Mouse (Mus musculus) layer of hippocampus, adult 9-10 months (tissue): ENCODE measurements at regions not wholly inside any gene's neighbourhood (a gene's known extent, or its start where the extent isn't known, plus 50 kb on each side); places are given as distances from the start of the nearest gene placed in this dataset.

Source experiments
- DNase-seq: peaks from one replicate; pipeline ENCODE4 v3.0.0; 2022; ENCODE audit warnings: low spot score

DNA sequence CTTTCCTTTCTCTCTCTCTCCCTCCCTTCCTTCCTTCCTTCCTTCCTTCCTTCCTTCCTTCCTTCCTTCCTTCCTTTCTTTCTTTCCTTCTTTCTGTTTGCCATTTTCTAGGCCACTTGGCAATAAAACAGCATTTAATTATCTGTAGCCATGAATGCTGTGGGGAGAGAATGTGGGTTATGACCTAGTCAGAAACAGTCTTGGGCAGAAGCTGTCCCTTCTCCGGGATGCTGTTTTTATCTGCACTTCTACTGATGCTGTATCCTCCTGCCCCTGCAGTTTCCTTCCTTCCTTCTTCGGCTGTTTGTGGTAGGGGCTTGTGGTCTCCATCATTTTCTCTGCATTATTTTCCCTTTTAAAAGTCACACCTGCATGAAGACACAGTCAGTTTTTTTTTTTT lies 272.3 kb upstream of the Sox2 start:
- no peak for DNase-seq

DNA sequence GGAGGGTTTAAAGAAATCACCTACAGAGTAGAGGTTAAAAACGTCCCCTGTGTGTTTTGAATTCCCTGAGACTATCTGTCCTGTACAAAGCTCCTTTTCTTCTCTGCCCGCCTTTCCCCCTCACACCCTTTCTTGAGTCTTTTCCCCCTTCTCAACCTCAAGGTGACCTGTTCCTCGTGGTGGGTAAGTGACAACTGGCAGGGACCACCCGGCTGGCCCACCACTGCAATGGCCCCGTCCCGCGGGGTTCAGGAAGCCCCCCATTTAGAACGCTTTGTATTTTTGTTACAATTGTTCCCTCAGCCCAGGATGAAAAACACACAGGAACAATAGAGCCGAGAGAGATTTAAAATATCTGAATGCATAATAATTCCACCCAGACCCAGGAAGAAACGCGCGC lies 272.9 kb upstream of the Sox2 start:
- no peak for DNase-seq

DNA sequence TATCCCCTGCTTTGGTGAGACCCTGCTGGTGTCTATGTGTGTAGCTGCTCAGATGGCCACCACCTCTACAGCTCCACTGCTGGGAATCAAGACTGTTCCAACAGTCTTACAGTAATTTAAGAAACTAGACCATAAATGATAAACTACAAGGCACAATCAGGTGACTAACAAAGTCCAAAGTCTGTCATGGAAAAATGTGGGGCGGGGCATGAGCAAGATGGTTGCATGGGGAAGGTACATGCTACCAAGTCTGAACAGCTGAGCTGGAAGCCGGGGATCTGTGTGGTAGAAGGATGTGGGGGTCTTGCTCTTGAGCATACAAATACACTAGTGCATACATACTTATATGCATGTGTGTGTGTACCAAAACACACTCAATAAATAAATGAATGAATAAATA lies 278.8 kb upstream of the Sox2 start:
- DNase-seq, result no peak

DNA sequence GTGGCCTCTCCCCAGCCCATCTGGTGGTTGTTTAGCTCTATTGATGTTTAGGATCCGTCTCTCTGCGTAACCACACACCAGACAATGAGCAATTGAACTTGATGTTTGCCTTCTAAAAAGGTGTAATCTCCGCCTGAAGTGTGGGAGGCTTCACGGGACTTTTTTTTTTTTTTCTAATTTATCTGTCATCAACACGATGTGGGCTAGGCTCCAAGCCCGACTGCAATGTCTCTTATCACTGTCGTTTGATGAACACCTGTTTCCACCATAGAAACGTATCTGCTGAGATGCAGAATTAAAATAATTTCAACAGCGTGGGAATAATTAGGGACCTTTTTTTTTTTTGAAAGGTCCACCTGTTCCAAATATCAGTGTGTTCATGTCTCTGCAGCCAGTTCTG lies 257.0 kb upstream of the Dnajc19 start:
- no peak for DNase-seq

DNA sequence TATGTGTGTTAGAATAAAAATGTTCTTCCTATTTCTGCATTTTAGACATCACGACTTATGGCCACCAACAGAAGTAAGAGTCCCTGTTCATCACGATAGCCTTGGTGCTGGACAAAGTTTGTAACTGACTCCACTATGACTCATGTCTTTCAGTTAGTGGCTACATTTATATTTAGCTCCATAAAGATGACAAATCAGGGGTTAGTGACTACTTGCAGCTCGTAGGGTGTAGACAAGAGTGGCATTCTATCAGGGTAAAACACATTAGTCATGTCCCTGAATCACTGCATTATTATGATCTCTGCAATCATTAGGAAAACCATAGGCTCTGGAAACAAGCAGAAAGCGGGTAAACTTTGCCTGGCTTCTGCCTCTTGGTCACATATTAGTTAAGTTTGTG lies 252.4 kb upstream of the Dnajc19 start:
- DNase-seq, result no peak

DNA sequence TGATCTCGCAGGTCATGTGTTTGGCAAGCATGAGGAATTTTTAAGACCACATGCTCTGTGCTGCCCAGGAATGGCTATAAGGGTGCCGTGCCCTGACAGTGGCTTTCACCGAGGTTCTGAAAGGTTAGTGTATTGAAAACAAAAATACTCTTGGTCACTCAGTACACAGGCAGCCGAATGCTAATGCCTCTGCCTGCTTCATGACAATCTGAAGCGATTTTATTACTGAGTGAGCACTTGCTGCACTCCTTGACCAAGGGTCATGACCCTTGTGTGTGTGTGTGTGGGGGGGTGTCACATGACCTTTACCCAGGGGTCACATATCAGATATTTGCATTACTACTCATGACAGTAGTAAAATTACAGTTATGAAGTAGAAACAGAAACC lies 250.8 kb upstream of the Dnajc19 start:
- DNase-seq, result no peak

DNA sequence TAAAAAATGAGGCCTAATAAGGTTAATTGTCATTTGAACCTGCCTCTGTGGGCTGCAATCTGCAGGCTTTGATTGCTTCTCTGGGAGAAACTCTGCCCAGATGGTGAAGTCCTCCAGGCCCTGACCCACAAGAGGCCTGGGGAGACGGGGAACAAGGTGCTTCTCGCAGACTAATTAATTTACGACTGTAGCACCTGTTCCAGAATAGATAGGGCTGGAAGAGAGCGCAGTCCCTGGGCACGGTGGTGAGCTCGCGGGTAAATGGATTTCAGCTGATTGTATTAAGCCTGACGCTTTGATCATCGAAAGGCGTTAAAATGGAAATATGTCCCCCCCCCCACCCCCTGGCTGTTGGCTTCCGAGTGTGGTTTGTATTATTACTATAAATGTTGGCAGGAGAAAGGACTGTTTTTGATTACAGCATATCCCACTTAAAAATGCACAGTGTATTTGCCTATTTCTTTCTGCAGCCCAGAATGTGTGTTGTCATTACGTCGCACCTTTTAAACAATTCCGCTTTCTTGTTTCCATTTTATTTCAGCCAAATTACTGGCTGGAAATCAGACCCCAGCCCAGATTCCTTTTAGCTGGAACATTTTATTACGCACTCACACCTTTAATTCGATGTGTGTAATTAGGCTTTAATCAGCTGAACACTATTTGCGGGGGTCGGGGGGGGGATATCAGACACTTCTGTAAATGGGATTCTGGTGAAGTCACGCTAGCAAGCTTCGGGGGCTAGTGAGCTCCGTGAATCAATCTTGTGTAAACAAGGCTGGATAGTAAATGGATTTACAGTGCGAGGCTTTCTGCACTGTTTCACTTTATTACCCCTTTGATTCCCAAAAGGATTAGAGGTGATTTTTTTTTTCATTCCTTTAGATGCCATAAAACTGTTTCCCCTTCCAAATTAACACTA lies 250.1 kb upstream of the Dnajc19 start:
- no peak for DNase-seq

DNA sequence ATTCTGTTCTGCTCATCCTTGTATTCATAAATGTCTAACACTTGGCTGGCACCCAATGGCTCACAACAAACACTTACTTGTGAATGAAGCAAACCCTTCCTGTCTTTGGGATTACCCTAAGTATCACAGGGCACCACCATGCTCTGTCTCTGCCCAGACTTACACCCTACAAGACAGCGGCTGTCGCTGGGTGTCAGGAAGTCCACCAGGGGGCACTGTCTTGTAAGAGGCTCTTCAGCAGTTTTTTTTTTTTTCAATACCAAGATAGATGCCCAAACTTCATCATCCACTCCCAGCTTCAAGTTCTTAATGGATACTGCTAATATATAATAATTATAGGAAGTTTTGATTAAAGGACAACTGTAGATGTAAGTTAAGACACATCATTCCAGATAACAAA lies 247.7 kb upstream of the Dnajc19 start:
- DNase-seq, result peak; percentile 38

DNA sequence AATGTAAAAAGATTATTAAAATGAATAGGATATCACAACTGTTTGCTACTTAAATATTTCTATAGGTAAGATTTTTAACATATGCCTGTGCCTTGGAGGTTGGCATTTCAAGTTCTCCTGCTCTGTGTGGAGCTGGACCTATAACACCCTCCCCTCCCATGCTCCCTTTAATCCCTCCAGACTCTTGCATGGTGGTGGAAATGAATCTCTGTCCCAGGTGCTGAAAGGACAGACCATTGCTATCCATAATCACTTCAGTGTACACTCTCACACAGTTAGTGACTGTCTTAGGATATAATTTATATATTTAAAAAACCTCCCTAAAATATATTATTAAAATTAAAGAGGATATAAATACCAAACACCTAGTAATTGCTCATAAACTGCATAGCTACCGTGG lies 244.5 kb upstream of the Dnajc19 start:
- no peak for DNase-seq

DNA sequence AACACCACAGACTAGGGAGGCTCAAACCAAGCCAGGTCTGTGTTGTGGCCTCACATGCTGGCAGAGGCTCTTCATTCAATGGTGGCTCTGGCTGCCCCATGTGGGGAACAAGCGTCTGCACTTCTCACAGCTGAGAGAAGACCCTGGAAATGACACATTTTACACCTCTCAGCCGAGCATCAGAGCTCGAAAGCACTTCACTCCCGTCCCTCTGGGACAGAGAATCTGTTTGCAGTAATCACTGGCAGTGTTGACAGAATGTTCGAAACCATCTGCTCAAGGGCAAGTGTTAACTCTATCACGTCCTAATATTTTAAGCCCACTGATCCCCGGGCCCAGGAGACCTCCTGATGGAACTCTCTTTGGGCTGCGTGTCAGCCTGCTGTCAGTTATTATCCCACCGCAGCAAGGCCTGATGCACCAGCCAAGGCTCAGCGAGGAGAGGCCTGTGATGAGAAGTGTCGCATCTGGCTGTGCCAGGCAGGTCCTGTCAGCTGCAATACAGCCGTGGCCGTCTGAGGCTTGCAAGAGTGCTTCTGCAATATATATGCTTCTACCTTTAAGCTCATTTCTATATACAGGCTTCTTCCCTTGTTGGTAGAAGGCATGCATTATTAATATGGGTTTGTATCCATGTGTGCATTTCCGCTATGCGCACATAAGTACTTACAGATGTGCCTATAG lies 241.5 kb upstream of the Dnajc19 start:
- DNase-seq, result no peak

DNA sequence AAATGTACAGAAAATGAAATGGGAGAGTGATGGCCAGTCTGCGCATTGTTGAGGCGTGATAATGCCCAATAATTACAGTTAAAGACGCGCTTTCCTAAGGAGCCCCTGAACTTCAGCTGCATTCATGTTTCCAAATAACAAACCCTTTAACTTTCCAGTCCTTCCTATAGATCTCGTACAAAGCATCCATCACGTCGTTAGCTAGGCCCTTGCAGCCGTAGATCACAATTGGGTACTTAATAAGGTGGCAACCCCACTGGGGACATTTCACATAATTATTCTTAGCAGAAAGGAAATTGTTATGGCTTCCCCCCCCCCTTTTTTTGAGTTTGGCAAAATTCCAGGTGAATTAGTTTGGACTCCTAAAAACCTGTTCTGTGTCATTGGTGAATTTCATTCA lies 233.7 kb upstream of the Dnajc19 start:
- DNase-seq, result no peak

DNA sequence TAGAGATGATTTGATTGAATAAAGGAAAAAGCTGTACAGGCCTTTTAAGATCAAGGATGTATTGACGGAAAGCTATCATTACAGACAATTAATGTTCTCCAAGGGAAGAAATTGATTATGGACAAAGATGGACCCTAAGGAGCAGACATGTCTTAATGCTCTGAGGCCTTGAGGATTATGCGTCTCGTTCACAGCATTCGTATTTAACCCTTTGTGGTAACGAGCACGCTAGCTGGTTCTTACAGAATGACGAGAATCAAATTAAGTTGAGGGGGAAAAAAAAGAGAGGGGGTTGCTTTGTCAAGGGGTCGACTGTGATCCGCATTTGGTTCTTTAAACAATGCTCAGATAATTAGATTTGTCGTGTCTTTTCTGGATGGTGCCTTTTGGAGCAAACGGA lies 233.3 kb upstream of the Dnajc19 start:
- no peak for DNase-seq

DNA sequence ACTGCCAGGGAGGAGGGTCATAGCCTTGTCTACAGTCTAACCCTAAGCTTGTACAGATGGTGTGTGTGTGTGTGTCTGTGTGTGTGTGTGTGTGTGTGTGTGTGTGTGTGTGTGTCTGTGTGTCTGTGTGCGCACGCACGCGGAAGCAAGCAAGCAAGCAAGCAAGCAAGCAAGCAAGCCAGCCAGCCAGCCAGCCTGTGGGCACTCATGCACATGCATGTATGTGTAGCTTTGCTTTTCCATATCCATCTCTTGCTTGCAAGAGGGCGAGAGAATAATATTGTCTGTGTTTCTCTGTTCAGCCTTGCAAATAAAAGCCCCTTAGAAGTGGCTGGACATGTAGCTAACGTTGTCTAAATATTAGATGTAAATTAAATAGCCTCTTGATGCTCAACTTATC lies 230.8 kb upstream of the Dnajc19 start:
- DNase-seq, result no peak

DNA sequence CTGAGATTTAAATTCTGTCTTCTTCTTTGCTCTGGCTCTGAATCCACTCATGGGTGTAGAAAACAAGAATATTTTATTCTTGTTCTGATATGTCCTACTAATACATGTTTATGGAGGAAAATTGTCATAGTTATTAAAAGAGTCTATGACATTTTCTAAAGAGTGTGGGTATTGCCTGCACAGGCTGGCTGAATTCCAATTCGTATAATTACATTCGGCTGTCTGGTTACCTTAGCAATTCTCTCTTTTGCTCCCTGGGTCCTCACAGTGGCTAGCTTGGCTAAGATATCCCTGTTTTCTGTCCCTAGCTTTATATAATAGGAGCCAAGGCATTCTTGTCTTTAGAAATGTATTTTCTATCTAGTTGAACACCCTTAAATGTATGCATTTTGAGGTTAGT lies 218.5 kb upstream of the Dnajc19 start:
- no peak for DNase-seq

DNA sequence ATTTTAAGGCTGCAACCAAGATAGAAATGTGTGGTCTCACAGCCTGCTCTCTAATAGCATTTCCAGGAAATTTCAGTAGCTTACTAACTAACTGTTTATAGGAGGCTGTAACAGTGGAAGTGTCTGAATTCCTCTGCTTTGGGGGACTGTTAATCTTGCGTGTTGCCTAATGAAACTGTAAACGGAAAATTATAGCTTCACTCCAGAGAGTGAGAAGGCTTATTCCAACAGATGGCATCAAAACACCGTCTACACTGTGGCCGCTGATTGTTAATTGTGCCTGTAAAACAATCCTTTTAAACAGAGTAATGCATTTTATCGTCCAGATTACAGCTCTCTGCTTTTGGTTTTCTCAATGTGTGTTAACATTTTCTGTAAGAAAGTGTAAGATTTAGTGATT lies 206.7 kb upstream of the Dnajc19 start:
- no peak for DNase-seq

DNA sequence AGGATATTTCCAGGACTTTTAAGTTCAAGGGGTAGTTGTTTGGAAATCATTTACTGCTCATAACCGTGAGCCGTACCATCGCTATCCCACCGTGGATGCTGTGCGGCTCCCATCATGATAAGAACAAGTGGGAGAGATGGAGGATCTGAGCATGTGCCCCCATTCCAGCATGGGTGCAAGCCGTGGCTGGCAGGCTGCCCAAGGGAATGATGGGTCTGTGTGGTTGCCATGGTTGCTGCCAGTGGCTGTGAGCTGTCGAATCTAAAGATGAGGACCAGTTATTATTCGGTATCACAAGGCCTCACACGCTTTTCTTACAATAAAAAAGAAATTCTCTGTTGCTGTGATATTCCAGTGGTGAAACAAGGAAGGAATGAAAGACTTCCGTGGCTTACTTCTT lies 189.0 kb upstream of the Dnajc19 start:
- DNase-seq, result no peak

DNA sequence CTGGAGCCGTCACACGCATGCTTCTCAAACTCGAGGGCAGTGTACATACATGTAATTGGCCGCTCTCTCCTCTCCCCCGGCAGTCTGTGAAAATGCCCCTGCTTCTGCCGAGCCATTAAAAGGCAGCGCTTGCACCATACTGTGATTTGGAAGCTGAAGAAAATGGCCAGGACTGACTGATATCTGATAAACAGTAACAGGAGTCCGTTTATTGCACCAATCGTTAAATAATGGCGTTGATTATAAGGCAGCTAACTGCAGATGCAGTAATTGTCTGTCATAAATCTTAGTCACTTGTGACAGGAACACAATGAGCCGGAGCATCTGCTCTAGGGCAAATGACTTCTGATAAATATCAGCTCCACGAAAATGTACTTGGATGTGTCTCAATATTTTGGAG lies 185.3 kb upstream of the Dnajc19 start:
- peak; percentile 21 for DNase-seq

DNA sequence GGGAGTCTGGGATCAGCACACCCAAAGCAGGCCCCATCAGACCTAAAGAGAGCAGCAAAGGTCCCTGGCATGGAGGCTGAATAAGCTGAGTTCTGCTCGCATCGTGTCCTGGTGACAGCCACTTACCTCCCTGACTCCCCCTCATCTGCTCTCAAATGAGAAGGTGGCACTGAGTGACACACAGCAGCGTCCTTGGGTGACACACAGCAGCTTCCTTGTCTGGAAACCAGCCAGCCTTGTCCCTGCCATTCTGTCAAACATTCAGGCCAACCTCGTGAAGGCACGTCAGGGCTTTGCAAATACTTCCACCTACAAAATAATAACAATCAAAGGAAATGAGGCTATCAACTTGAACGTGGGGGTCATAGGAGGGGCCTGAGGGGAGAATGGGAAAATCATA lies 183.7 kb upstream of the Dnajc19 start:
- no peak for DNase-seq

DNA sequence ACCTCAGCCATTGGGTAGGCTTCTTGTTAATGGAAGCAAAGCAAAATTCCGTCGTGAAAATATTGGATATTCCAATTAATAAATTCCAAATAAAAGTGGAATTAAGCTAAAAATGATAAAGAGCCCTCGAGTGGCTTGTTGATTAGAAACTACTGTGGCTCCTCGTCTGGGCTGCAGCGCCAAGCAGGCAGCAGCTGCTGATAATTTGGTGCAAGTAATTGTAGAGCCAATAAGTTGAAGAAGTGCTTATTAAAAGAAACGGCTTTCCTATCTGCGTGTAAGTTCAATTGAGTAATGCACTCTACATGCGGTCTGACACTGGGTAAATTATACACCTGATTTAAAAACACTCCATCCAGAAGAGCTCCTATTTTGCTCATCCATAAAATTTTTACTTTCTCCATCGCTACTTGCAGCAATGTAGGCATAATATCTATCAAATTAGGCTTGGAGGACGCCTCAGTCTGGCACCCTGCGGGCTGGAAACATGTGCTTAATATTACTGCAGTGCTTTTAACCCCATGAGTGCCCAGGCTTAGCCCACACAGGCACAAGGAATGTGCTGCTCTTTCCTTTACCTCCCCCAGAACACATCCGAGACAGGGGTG lies 171.7 kb upstream of the Dnajc19 start:
- no peak for DNase-seq

DNA sequence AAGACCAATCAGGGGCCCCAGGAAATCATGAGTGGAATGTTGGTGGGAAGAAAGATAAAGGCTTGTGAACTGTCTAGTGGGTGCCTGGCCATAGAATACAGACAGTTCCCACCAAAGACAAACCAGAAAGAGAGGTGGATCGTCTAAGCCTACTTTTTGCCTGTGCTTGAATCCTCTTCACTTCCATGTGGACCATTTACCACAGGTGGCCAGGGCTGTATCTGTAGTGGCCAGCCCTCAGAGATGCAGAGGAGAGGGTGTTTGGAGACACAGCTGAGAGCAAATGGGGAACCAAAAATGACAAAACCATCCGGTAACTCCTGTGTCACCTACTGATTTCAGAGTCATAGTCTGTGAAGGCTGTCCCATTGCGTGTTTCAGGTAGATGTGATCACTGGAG lies 161.0 kb upstream of the Dnajc19 start:
- DNase-seq, result no peak

DNA sequence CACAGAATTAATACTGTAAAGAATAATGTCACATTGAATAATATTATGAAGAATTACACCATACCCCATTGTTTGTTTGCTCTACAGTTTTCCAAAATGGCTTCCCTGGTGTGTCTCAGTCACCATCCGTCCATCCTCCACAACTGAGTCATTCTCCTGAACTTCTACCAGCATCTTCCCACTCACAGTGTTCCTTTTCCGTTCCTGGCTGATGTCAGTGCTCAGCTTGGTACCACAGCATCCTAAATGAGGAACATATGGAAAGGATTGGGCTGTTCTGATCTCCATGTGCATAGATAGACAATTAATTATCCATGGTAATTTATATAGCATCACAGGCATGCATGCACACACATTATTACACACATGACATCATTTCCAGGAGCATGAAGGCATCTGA lies 158.9 kb upstream of the Dnajc19 start:
- DNase-seq, result no peak

DNA sequence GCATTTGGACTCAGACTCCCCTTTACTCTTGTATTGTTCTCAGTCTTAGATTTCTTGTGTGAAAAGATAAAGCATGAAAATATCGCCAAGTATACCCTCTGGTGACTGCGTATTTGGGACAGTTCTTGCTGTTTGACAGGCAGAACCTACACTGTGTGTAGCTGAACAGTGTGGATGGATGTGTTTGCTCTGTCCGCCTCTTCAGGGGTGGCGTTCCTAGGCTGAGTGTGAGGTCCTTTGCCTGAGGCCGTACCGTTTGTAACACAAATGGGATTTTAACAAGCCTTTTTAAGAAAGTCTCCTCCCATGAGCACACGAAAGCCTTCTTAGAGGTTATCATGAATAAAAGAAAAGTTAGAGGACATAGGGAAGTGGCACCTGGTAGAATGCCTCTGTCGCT lies 153.3 kb upstream of the Dnajc19 start:
- no peak for DNase-seq
